Mouse (Mus musculus): ENCODE data around the gene Gm21996.
"Not testable (repeated sequence)": the region's sequence is repeated elsewhere in the genome, so short reads cannot be mapped to it uniquely, and the experiment has no call there.

The Gm21996 gene

GRCm38 (mm10) chrY:89745432-89745831 is at the start of gene Gm21996:
Gene Gm21996, minus strand, starts transcription at chrY:89745532.
- not testable (repeated sequence) for DNase-seq (ENCODE audit: low read depth, low spot score)

Data from WW6 (cell line).